In the genomic region with DNA sequence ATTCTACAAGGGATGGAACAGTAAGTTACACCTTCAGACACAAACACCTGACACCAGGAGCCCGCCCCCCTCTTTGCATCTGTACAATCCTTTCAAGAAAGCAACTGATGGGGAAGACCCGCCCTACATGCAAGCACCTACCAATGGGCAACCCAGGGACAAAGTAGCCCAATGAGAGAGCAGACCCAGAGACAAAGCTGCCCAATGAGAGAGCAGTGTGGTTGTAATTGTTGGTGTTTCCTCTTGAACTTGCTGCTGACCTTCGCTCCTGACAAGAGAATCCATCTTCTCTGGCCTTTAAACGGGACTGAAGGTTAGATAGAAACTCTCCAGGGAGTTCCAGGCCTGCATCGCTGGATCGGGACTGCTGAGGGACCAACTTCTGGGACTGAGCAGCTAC, we compare ENCODE assay signal across 9 mouse cellular contexts.
A peak's percentile ranks its signal among the peaks of the same experiment; 100 is the strongest.
DNase-seq lines count a peak whose midpoint lies in the region; ATAC-seq lines count a peak whose summit lies in the region.
"Had no signal": no experiment of that assay in that cellular context is flagged by ENCODE, and none has a peak within 500 bp of the region (broad histone marks: within the 10 kb centered on the region; RNA-seq: fewer than 3 reads in every experiment).

No protein-coding gene starts in this region.

- peaks cover 3% of the 10 kb centered on the region; the same call in 1 of the 2 replicates for H3K4me1 ChIP-seq in forebrain, embryonic 12.5 days

- H3K9ac ChIP-seq in forebrain, embryonic 12.5 days, result no peak overlapping the region; the same call in 1 of the 2 replicates

- H3K36me3 ChIP-seq in forebrain, embryonic 12.5 days (replicated peaks), result no peaks in the 10 kb centered on the region

- 46% methylated on average over 6 of the region's 6 CpGs for WGBS in forebrain, embryonic 12.5 days

- H3K9me3 ChIP-seq in forebrain, embryonic 12.5 days, result no peaks in the 10 kb centered on the region

- H3K4me3 ChIP-seq in forebrain, embryonic 12.5 days (replicated peaks), result 0 out of 2 replicates have a peak overlapping the region, but pooled peaks have one; percentile 14
- H3K4me3 ChIP-seq: left cerebral cortex, adult 2 months had no signal

- no peak overlapping the region for H3K27ac ChIP-seq in forebrain, embryonic 12.5 days
- H3K27ac ChIP-seq: left cerebral cortex, adult 2 months had no signal

- DNase-seq in thymus, postnatal 0 days (ENCODE audit: low spot score), result peak; percentile 30
- DNase-seq in thymus, postnatal 25 days, result no peak
- DNase-seq in kidney, postnatal 25 days, result peak; percentile 32 to 71
- DNase-seq in yolk sac, embryonic 10.5 days (ENCODE audit: low spot score), result peak; percentile 39
- no peak for DNase-seq in liver
- no peak for DNase-seq in lung, postnatal 10 days
- no peak for DNase-seq in cerebellum, postnatal 36 days

- H3K4me2 ChIP-seq in forebrain, embryonic 12.5 days, result peak overlapping the region; percentile 31

- no peaks in the 10 kb centered on the region for H3K27me3 ChIP-seq in forebrain, embryonic 12.5 days

- ATAC-seq in forebrain, embryonic 12.5 days (ENCODE audit: low FRiP score), result peak; percentile 75; the same call in 1 of the 2 replicates

Comparison
In these comparisons a context has a peak if more than half of its experiments do, and no peak if none do; other contexts are left out.
1. DNase-seq: peak in thymus, postnatal 0 days (single experiment), kidney, postnatal 25 days (2 of 2) and yolk sac, embryonic 10.5 days (single experiment); none in thymus, postnatal 25 days (single experiment), liver (single experiment), lung, postnatal 10 days (single experiment) and cerebellum, postnatal 36 days (0 of 2).